Mouse (Mus musculus) monocyte, adult 2 months (primary cell): Measurements from ENCODE around the gene Med13l.
"Not testable (repeated sequence)": the region's sequence is repeated elsewhere in the genome, so short reads cannot be mapped to it uniquely, and the experiment has no call there.

Experiments used
- DNase-seq, 2 experiments: peaks; one replicate each; pipeline ENCODE4 v3.0.0; 2022; ENCODE audit warnings: low spot score in 2 of 2, low read depth in 1 of 2

The Med13l gene

DNA sequence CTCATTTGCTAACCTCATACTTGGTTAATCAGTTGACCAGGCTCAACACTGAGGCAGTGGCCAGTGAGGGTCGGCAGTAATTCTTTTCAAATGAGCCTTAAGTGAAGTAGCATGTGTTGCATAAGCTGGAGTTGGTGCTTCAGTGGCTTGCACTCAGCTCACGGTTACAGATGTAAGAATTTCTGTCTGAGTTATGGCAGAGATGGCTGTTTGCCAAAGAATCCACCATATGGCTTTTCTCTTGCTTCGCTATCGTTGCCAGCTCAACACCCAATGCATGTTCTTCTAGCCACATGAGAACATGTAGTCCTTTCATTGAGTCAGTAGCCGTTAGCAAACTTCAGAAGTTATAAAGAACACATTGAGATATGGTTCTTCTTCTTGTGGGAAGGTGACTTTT is 63.3 kb downstream of the Med13l start:
- DNase-seq = no peak

DNA sequence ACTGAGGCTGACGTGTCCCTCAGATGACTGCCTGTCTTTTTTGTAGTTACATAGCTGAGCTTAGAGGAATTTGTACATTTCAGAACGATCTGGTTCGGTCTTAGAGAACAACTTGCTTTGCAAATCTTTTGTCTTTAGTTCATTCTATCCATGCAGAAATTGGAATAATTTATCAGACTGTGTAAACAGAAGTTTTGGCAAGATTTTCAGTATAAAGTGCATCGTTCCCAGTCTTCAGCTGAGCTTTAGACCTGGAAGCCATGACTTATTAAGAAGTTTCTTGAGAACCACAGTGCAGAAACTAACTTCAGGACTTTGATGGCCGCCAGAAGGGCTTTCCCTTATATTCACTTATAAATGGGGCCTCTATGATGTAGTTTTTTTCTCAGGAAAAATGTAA is 67.2 kb downstream of the Med13l start:
- DNase-seq = no peak

DNA sequence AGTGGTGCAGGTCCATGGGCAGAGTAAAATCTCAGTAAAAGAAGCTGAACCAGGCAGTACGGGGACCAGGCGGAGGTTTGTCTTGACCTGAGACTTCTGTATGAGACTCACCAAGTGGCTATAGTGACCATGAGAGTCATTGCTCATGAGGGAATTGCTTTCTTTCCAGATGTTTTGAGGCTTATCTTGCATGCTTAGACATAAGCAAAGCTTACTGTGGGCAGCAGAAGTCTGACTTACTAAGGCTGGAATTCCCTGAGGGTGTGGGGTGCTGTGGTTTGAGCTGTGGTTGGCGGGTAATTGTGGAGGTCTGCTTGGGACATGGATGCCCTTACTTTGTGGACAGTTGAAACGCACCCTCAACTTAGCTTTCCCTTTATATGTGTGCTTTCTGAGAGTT is 67.7 kb downstream of the Med13l start:
- DNase-seq = no peak

GRCm38 (mm10) chr5:118632346-118632745 is 71.9 kb downstream of the Med13l start:
- DNase-seq = no peak

DNA sequence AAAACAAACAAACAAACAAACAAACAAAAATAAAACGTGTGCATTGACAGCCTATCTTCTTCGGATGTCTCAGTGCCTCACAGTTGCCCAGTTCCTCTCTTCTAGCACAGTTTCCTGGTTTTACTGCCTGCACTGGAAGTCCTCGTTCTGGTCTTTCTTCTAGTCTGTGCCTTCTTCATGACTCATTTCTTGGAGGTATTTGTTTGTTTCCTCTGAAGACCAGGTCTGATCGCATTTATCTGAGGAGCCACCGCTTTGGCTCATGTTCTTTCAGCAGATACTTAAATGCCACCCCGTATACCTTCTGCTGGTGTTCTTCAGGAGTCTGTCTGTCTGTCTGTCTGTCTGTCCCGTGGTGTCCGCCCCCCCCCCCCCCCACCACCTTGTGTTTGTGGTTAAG is 72.6 kb downstream of the Med13l start:
- DNase-seq = no peak

DNA sequence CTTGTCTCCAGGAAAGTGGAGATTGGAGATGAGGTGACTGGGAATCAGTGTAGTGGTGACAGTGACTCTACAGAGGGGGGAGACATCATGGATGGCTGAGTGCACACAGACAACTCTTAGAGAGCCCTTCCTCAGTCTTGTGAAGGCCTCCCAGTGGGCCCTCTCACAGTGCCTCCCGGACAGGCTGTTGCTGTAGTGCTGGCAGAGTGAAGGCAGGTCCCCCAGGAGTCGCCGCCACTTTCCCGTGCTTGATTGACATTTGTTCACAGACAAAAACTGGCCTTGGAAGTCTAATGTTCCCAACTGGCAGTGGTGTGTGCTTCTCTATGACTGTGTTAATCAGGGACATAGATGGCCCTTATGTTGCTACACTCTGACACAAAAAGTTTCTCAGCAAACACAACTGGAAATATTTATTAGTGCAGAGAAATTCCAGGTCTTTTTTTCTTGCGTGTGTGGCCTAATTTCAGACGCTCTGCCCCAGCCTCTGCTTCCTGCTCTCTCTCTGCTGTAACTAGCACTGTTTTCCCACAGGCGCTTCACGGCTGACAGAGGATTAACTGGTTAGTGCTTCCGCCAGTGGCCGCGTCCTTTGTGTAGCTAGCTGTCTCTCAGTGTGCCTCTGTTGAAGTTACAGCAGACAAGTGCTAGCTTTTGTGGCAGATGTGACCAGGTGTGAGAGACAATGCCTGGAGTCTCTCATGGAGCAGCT is 75.2 kb downstream of the Med13l start:
- DNase-seq = no peak

DNA sequence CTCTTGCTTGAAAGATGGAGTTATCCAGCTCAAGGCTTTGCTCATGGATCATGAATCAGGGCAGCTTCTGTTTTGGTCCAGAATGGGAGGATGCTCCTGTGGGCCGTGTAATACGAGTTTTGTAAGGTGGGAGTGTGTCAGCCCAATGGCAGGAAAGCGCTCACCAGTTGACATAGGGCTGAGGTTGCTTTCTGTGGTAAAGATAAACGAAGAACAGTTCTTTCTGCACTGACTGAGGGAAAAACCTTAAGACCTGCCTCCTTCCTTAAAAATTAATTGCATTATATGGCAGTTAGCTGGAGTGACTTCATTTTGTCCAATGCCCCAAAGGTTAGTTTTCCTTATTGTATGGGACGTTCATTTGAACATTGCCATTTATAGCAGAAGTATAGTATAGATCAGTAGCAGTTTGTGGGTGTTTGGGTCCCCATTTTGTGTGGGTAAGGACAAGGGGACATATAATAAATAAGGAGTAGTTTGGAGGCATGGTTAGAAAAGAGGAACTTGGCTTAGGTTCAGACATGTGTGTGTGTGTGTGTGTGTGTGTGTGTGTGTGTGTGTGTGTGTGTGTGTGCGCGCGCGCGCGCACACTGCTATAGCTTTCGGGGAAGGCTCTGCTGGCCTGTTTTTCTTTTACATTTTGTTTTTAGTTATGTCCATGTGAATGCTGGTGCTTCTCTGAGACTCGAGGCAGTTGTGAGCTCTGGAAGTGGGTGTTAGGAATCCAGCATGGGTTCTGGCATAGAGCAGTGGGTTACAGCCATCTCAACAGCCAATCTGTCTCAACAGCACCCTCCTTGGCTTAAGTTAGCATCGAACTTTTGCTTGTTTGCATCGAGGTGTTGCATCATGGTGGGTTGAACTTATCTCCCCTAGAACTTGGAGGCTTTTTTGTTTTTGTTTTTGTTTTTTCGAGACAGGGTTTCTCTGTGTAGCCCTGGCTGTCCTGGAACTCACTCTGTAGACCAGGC is 76.2 kb downstream of the Med13l start:
- no peak for DNase-seq

DNA sequence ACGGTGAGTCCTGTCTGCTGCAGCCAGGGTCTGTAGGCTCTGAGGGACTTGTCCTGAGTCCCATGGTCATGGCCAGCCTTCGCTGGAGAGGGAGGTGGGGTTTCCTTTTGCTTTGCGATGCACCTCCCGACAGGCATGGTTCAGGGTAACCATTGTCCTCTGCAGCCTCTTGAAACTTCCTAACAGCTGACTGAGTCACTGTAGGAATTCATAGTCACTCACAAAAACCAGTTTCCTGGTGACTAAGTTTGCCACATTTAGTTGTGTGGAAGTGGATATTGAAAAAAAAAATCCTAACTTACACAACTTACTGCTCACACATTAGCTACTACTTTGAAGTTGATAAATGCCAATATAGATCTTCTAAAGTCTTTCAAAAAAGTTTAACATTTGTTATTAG is 77.5 kb downstream of the Med13l start:
- no peak for DNase-seq

- DNase-seq = no peak
These were observed 78.1 kb downstream of the Med13l start for GRCm38 (mm10) chr5:118638534-118639109.

DNA sequence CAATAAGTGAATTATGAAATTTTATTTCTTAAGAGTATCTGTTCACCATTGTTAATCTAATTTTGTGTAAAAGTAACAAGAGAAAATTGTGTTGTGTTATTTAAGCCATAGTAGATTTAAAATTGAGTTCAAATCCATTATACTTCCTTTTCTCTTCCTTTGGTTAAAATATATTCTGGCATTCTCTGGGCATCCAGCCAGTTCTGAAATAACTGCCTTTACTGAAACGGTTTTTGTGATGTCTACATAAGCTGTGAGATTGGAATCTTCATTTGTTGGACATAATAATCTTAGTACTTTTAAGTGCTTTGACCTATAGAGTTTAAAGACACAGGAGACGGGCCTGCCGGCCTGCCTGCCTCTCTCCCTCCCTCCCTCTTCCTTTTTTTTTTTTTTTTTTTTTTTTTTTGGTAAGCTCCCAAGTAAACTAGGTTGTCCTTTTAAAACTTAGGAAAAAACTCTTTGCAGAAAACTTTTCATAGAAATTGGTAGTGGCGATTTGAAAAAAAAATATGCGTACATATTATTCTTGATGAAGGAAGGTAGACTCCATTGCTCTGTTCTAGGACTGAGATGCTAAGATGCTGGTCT is 78.7 kb downstream of the Med13l start:
- no peak for DNase-seq

- DNase-seq = no peak
These were observed 83.6 kb downstream of the Med13l start for GRCm38 (mm10) chr5:118644041-118644440.

- no peak for DNase-seq
These were observed 84.0 kb downstream of the Med13l start for GRCm38 (mm10) chr5:118644511-118644910.

GRCm38 (mm10) chr5:118645196-118645805 is 84.8 kb downstream of the Med13l start:
- no peak for DNase-seq

GRCm38 (mm10) chr5:118646897-118647296 is 86.4 kb downstream of the Med13l start:
- no peak for DNase-seq

DNA sequence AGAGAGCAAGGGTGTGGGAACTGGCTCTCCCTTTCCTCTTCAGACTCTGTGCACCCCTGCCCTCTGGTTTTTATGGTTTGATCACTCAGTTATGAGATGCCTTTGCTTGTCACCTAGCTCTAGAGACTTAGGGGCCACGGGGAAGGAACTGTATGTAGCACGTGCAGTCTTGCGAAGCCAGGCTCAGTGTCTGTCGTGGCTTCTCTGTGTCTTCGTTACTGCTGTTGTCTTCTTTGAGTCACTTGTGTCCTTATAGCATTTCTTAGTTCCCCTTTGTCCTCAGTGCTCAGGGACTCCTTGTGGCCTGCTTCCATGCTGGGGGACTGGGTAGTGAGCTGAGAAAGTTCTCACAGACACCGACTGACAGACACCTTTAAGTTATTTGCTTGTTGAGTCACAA is 86.9 kb downstream of the Med13l start:
- peak in 1 of 2 experiments; percentile 37 for DNase-seq

- no peak for DNase-seq
These were observed 88.9 kb downstream of the Med13l start for GRCm38 (mm10) chr5:118649215-118650006.

DNA sequence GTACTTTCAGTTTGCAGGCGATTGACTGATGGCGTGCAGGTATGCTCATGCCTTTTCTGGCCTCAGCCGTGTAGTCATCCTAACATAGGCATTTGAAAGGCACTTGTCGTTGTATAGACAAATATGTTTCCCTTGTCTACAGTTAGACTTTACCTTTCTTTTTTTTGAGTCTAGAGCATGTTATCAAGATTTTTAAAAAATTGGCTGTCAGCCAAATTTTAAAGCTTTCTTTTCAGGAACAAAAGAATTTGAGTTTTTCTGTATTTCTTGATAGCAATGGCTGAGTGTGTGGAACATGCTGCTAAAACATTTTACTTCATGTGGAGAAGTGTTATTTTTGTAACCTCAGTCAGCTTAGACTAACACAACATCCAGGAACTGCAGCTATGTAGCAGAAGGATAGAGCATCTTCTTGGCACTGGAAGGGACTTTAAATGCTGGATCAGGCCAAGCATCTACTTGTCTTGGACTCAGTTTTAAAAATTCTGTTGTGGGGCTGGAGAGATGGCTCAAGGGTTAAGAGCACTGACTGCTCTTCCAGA is 89.6 kb downstream of the Med13l start:
- DNase-seq = no peak

DNA sequence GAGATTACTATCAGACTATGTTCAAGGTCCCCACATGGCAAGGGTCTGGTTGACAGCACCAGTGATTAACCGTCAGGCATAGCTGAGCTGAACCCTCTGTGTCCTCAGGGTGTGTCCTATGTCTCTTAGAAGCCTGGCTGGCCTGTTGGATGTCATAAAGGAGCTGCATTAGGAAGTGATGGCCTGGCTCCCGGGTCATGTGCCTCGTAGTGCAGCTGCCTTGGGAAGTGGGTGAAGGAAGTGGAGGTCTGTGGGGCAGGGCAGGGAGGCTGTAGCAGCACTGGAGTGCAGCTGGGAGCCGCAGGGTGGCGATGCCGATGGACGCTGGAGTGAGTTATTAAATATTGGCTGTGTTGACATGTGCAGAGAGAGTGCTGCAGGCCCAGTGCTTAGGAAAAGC is 90.3 kb downstream of the Med13l start:
- DNase-seq = no peak

- no peak for DNase-seq
These were observed 92.1 kb downstream of the Med13l start for GRCm38 (mm10) chr5:118652611-118653010.

DNA sequence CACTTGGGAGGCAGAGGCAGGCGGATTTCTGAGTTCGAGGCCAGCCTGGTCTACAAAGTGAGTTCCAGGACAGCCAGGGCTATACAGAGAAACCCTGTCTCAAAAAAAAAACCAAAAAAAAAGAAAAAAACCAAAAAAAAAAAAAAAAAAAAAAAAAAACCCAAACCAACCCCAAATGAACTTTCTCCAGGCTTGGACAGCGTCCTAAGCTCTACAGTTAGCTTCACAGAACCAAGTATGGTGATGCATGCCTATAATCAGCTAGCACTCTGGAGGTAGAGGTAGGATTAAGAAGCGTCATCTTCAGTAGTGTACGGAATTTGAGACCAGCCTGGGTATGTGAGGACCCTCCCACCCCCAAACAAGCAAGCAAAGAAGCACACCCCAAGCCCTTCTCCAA is 92.6 kb downstream of the Med13l start:
- not testable (repeated sequence) for DNase-seq
